Mouse (Mus musculus) CD4-positive, CD25-positive, alpha-beta regulatory T cell, adult 2 months (primary cell): ENCODE measurements around the gene G6pc3.

Source experiments
- DNase-seq: peaks from one replicate; pipeline ENCODE4 v3.0.0-alpha.2; 2012; ENCODE audit warnings: low read depth, low spot score

Gene G6pc3

GRCm38 (mm10) chr11:102188980-102189379, 440 bp upstream of the G6pc3 start:
- no peak for DNase-seq

- DNase-seq: no peak
These were observed 1.4 kb downstream of the G6pc3 start for GRCm38 (mm10) chr11:102190848-102191247.

DNA sequence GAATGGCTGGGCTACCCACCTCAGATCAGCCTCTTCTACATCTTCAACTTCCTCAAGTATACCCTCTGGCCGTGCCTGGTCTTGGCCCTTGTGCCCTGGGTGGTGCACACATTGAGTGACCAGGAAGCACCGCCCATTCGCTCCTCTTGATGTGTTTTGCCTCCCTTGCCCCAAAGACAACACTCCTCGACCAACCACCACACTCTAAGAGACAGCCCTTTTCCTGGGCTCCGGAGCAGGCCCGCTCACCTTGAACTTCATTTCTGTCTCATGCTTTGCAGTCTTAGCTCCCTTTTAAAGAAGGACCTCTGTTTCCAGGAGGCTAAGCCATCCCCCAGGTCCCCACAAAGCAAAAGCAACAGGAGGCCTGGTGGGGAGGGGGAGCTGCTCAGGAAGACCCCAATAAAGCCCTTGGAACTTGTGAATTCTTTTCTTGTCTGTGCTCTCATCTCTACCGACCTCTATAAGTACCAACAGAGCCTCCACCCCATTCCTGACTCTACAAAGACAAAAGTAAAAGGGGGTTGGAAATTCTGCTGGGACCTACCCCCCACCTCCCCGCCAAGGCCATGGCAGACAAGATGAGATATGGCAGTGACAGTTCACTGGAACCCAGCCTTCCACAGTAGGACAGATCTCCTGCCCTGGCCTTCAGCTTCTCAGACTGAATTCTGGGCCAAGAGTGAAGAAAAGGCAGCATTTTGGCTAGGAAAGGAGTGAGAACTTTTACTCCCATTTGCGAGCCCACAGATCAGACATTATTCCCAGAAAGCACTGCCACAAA, 4.4 kb downstream of the G6pc3 start:
- DNase-seq: no peak

DNA sequence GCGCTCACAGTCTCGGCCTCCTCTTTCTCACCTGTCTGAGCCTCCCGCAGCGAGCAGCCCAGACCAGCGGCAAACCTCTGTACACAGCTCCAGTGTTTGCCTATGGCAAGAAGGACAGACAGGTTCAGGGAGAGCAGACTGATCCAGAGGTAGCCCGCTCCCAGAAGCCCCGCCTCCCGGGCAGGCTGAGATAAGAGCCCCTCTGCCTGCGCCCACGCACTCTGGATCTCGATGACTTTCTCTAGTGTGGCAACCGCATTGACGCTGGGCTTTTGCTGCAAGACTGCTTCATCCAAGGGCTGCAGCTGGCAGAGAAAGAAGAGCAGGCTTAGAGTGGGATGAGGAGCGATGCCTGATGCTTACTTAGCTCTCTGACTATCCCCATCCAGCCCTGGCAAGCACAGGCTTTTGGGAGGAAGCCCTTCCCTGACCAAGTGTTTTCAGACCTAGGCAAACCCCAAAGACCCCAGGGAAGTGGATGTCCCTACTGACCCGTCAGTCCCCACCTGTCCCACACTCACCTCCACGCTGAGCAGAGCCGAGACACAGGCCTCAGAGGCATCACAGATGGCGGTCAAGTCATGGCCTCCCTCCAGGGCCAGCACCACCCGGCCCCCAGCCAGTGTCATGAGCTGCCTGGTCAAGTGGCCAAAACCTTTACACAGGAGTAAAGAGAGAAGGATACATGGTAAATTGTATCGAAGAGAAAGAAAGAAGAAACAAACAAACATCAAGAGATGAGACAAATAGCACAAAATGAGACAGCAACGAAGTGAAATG, 6.8 kb downstream of the G6pc3 start:
- no peak for DNase-seq

- DNase-seq: no peak
These were observed 8.8 kb downstream of the G6pc3 start for GRCm38 (mm10) chr11:102198245-102198644.

- DNase-seq: no peak
These were observed 10.4 kb downstream of the G6pc3 start for GRCm38 (mm10) chr11:102199856-102200255.

DNA sequence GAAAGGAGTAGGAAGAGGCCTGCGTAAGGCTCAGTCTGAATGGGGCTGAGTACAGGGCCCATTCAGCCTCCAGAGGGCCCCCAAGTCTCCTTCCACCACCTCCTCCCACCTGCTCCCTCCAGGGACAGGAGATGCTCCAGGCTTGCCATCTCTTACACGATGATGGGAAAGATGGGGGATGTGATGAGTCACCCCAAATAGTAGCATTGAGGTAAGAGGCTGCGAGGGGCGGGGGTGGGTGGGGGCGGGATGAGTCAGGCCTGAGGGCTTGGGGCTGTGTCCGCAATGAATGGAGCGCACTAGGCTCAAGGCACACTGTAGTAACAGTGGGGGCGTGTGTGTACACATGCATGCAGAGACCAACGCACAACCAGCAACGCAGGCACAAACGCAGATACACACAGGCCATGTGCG, 12.0 kb downstream of the G6pc3 start:
- DNase-seq: no peak

DNA sequence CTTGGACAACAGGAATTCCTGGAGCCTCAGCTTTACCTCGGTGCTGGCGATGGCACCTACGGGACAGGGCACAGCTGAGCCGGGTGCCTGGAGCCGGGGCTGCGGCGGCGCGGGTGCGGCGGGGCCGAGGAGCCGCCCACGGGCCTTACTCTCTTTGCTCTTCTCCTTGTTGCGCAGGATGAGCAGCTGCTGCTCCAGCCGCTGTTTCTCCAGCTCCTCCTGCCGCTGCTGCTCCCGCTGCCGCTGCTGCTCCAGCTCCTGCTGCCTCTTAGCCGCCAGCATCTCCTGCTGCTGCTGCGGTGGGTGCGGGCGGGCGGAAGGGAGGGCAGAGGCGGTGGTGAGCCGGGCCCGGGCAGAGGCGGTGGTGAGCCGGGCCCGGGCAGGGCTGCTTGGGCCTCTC, 17.1 kb downstream of the G6pc3 start:
- DNase-seq: no peak

GRCm38 (mm10) chr11:102207825-102208777, 18.7 kb downstream of the G6pc3 start:
- no peak for DNase-seq

DNA sequence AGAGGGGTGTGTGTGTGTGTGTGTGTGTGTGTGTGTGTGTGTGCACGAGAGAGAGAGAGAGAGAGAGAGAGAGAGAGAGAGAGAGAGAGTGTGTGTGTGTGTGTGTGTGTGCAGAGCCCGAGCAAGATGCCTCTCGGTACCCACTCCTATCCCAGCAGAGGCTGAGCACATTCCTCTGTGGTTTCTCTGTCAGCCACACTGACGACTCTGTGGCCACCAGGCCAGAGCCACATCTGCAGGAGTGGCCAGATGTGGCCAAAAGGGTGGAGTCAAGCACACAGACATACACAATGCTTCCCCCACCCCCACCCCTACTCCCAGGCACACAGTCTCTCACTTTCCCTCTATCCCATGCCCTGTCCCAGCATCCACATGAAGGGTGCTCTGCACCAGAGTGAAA, 19.4 kb downstream of the G6pc3 start:
- no peak for DNase-seq

DNA sequence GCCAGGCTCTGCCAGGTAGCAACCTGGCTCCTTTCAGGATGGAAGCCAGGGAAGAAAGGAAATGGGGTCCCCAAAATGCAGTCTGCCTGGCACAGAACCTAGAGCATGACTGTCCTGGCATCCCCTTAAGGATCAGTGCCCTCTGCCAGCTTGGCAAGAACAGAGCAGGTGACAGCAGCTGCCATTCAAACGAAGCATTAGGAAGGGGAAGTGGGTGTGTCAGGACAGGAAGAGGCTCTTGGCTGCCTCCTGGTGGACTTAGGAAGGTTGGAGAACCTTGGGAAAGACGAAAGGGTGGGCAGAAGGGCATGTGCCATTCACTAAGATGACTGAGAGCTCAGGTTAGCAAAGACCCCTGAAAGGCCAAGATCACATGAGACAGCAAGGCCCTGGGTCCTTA, 20.3 kb downstream of the G6pc3 start:
- DNase-seq: peak; percentile 63

- DNase-seq: no peak
These were observed 20.8 kb downstream of the G6pc3 start for GRCm38 (mm10) chr11:102210185-102210584.

GRCm38 (mm10) chr11:102211011-102211410, 21.6 kb downstream of the G6pc3 start:
- no peak for DNase-seq

DNA sequence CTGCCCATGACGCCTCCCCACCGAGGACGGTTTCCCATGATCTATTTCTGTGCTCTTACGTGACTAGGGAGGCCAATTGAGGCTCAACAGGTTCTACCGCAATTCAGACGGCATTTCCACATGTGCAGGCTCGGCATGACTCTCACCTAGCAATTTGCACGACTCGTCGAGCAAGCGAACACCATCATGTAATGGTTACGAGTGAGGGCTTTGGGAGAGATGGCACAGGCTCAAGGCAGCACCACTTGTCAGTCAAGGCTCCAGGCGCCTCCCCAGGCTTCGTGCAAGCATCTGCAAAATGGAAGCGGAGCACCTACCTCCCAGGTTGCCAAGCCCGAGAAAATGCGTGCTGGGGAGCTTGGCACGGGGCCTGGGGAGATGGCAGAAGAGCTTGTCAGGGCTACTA, 22.5 kb downstream of the G6pc3 start:
- no peak for DNase-seq

- no peak for DNase-seq
These were observed 25.2 kb downstream of the G6pc3 start for GRCm38 (mm10) chr11:102214430-102215156.

GRCm38 (mm10) chr11:102215511-102215910, 26.1 kb downstream of the G6pc3 start:
- no peak for DNase-seq

- DNase-seq: no peak
These were observed 26.9 kb downstream of the G6pc3 start for GRCm38 (mm10) chr11:102216056-102216885.

- no peak for DNase-seq
These were observed 27.4 kb downstream of the G6pc3 start for GRCm38 (mm10) chr11:102216886-102217240.

- no peak for DNase-seq
These were observed 28.0 kb downstream of the G6pc3 start for GRCm38 (mm10) chr11:102217396-102217795.

GRCm38 (mm10) chr11:102217876-102218430, 28.5 kb downstream of the G6pc3 start:
- DNase-seq: no peak
